Mouse (Mus musculus): ENCODE measurements around the gene Macf1.

DNA sequence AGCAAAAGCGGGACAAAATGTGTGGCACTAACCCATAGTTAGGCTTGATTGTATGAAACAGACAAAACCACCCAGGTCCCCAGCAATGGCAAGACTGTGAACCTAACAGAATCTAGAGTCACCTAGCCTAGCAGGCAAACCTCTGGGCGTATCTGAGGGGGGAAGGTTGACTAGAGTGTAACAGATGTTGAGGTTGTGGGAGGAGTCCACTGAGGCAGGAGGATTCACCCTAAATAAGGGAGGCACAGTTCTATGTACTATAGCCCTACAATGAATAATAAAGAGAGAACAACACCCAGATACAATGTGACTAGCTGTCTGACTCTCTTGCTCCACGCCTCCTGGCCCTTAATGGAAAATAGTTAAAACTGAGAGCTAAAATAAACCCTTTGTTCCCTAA lies 7.9 kb upstream of the Macf1 start:
- TF ChIP-seq CTCF (conservative IDR thresholded peaks at IDR 0.05; ENCODE audit: low read length) (no peak), NANOG (IDR thresholded peaks at IDR 0.05; ENCODE audit: borderline replicate concordance, low read length) (no peak)

All from E14TG2a.4 (cell line).